Comparison of ENCODE assay signal across 8 mouse cellular contexts in the genomic region with DNA sequence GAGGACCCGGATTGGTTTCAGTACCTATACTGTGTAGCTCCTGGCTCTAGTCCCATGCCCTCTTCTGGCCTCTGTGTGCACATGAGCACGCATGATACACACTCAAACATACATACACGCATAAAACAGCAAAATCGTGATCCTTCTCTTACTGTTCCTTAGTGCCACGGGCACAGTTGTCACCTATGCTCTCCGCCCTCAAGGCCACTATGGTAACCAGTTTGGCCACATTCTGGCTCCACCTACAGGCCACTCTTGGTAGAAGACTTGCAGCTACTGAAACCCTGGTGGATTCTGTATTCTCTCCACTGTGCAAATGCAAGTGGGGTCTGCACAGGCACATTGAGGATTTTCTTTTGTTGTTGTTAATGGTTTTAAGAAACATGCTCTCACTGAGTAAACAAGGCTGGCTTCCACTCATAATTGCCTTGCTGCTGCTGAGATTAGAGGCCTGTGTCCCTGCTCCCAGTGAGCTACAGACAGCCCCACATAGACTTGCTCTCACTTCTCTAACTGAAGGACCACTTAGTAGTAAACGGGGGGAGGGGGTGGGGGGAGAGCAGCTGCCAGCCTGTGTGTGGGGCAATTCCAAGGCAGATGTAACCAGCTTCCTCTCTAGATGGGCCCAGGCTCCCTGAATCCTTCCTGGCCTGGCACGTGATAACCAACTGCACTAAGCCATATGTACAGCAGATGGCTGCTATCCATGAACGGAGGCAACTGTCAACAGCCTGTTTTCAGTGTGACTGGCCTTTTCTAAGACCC. TPM values are rescaled to one million over a fixed set of nuclear protein-coding genes. Genes with fewer than 3 reads are reported as not detected.
DNase-seq lines count a peak whose midpoint lies in the region; ATAC-seq and TF ChIP-seq lines count a peak whose summit lies in the region.

No protein-coding gene starts in this region.

- peaks cover 0 to 16% of the 10 kb centered on the region in 2 experiments; a peak in 2 of 4 replicates for H3K36me3 ChIP-seq in MEL (ENCODE audit: control insufficient read depth in 1 of 2, insufficient read depth in 2 of 2, low read length in 2 of 2)
- H3K36me3 ChIP-seq in forebrain, embryonic 13.5 days (ENCODE audit: poor library complexity, severe bottlenecking) = peaks cover 38% of the 10 kb centered on the region
- H3K36me3 ChIP-seq in hindbrain, embryonic 11.5 days (ENCODE audit: control insufficient read depth, insufficient read depth, low read length) = peaks cover 7% of the 10 kb centered on the region
- peaks cover 33% of the 10 kb centered on the region for H3K36me3 ChIP-seq in lung, embryonic 16.5 days (ENCODE audit: control insufficient read depth, insufficient read depth, low read length)

- no peak overlapping the region for H3K4me2 ChIP-seq in forebrain, embryonic 13.5 days
- H3K4me2 ChIP-seq in hindbrain, embryonic 11.5 days (replicated peaks; ENCODE audit: low read depth, low read length) = no peak overlapping the region
- no peak overlapping the region for H3K4me2 ChIP-seq in lung, embryonic 16.5 days (ENCODE audit: low read depth, low read length)

- H3K27me3 ChIP-seq in MEL (ENCODE audit: control insufficient read depth in 1 of 2, insufficient read depth in 2 of 2, low read length in 2 of 2) = no peaks in the 10 kb centered on the region
- H3K27me3 ChIP-seq in forebrain, embryonic 13.5 days = no peaks in the 10 kb centered on the region
- no peaks in the 10 kb centered on the region for H3K27me3 ChIP-seq in hindbrain, embryonic 11.5 days (ENCODE audit: control insufficient read depth, insufficient read depth, low read length)
- H3K27me3 ChIP-seq in lung, embryonic 16.5 days (ENCODE audit: control insufficient read depth, insufficient read depth, low read depth, low read length) = no peaks in the 10 kb centered on the region

- 51% methylated on average over 9 of the region's 9 CpGs for WGBS in forebrain, embryonic 13.5 days
- WGBS in hindbrain, embryonic 11.5 days = 51% methylated on average over 9 of the region's 9 CpGs
- WGBS in lung, embryonic 16.5 days = 36% methylated on average over 9 of the region's 9 CpGs
- 35% methylated on average over 9 of the region's 9 CpGs for WGBS in olfactory bulb, adult 2 months

- no peak; a peak in 1 of 4 replicates for TF ChIP-seq POLR2A in MEL (IDR thresholded peaks at IDR 0.05; ENCODE audit: control insufficient read depth in 1 of 2, insufficient read depth in 1 of 2, low read depth in 1 of 2, low read length in 2 of 2, poor library complexity in 1 of 2)
- TF ChIP-seq POLR2A in olfactory bulb, adult 2 months (IDR thresholded peaks at IDR 0.05; ENCODE audit: insufficient read depth, low read depth, low read length) = no peak

- H3K9me3 ChIP-seq in MEL (replicated peaks; ENCODE audit: insufficient read depth, low read length) = no peaks in the 10 kb centered on the region
- H3K9me3 ChIP-seq in forebrain, embryonic 13.5 days (replicated peaks) = no peaks in the 10 kb centered on the region
- no peaks in the 10 kb centered on the region for H3K9me3 ChIP-seq in hindbrain, embryonic 11.5 days (ENCODE audit: control insufficient read depth, low read length)
- H3K9me3 ChIP-seq in lung, embryonic 16.5 days (ENCODE audit: control insufficient read depth, low read length) = no peaks in the 10 kb centered on the region

- DNase-seq in MEL (ENCODE audit: low read depth, low spot score) = peak; percentile 79
- peak; percentile 66 for DNase-seq in c-Kit-positive CD71-positive TER-119-positive erythroid progenitor cells, embryonic 14.5 days (ENCODE audit: low spot score)
- peak; percentile 79 for DNase-seq in hindbrain, embryonic 11.5 days (ENCODE audit: low spot score)
- DNase-seq in layer of hippocampus, postnatal 10 days (ENCODE audit: low spot score in 2 of 2) = peak; percentile 83 to 85
- DNase-seq in thymus, postnatal 14 days = peak; percentile 79

- H3K79me2 ChIP-seq in MEL (ENCODE audit: control insufficient read depth, insufficient read depth, low read length, poor library complexity) = no peaks in the 10 kb centered on the region; the same call in 1 of the 2 replicates

- ATAC-seq in forebrain, embryonic 13.5 days = peak; percentile 75
- peak; percentile 54; the same call in 1 of the 2 replicates for ATAC-seq in hindbrain, embryonic 11.5 days (ENCODE audit: low FRiP score)
- peak; percentile 79 for ATAC-seq in lung, embryonic 16.5 days (ENCODE audit: low read depth)

- H3K27ac ChIP-seq in MEL (ENCODE audit: control insufficient read depth, low read depth, low read length) = peak overlapping the region; percentile 26
- no peak overlapping the region for H3K27ac ChIP-seq in forebrain, embryonic 13.5 days
- H3K27ac ChIP-seq in hindbrain, embryonic 11.5 days (ENCODE audit: low read depth, low read length) = no peak overlapping the region
- no peak overlapping the region for H3K27ac ChIP-seq in lung, embryonic 16.5 days (ENCODE audit: low read length)
- no peak overlapping the region for H3K27ac ChIP-seq in olfactory bulb, adult 2 months (ENCODE audit: insufficient read depth, low read depth, low read length)

- peak; percentile 80 for TF ChIP-seq RAD21 in MEL (IDR thresholded peaks at IDR 0.05; ENCODE audit: low read depth, low read length)

- peaks cover 0 to 3% of the 10 kb centered on the region in 2 experiments; a peak in 1 of 4 replicates for H3K4me1 ChIP-seq in MEL (ENCODE audit: control insufficient read depth in 1 of 2, insufficient read depth in 2 of 2, low read length in 2 of 2)
- H3K4me1 ChIP-seq in forebrain, embryonic 13.5 days = no peaks in the 10 kb centered on the region
- no peaks in the 10 kb centered on the region for H3K4me1 ChIP-seq in hindbrain, embryonic 11.5 days (replicated peaks; ENCODE audit: control insufficient read depth, insufficient read depth, low read length)
- no peaks in the 10 kb centered on the region for H3K4me1 ChIP-seq in lung, embryonic 16.5 days (replicated peaks; ENCODE audit: control insufficient read depth, insufficient read depth, low read length)
- H3K4me1 ChIP-seq in olfactory bulb, adult 2 months (ENCODE audit: control insufficient read depth, insufficient read depth, low read length) = no peaks in the 10 kb centered on the region

- no peak overlapping the region for H3K4me3 ChIP-seq in MEL (ENCODE audit: control insufficient read depth in 1 of 2, insufficient read depth in 1 of 2, low read depth in 2 of 2, low read length in 2 of 2)
- no peak overlapping the region for H3K4me3 ChIP-seq in forebrain, embryonic 13.5 days
- H3K4me3 ChIP-seq in hindbrain, embryonic 11.5 days (ENCODE audit: low read depth, low read length) = no peak overlapping the region
- no peak overlapping the region for H3K4me3 ChIP-seq in lung, embryonic 16.5 days (ENCODE audit: low read length)
- no peak overlapping the region for H3K4me3 ChIP-seq in olfactory bulb, adult 2 months (ENCODE audit: insufficient read depth, low read depth, low read length)

- no peak overlapping the region for H3K9ac ChIP-seq in MEL (ENCODE audit: control insufficient read depth, low read depth, low read length, poor library complexity, severe bottlenecking)
- no peak overlapping the region for H3K9ac ChIP-seq in forebrain, embryonic 13.5 days
- H3K9ac ChIP-seq in hindbrain, embryonic 11.5 days (ENCODE audit: low read depth, low read length) = no peak overlapping the region
- H3K9ac ChIP-seq in lung, embryonic 16.5 days (ENCODE audit: low read length) = no peak overlapping the region

- TF ChIP-seq EP300 in MEL (IDR thresholded peaks at IDR 0.05; ENCODE audit: low read depth in 1 of 2, low read length in 2 of 2) = no peak

- TF ChIP-seq CTCF in MEL (IDR thresholded peaks at IDR 0.05 in 2 of 3, conservative IDR thresholded peaks at IDR 0.05 in 1 of 3; ENCODE audit: control insufficient read depth in 1 of 3, insufficient read depth in 1 of 3, low read depth in 2 of 3, low read length in 3 of 3, poor library complexity in 1 of 3, severe bottlenecking in 1 of 3) = peak; percentile 78 to 91 (median 83)
- TF ChIP-seq CTCF in olfactory bulb, adult 2 months (IDR thresholded peaks at IDR 0.05; ENCODE audit: insufficient read depth, low read depth, low read length) = peak; percentile 33; the same call in 1 of the 2 replicates

RNA-seq across cellular contexts. Expression of a gene that starts 8.5 kb away (rescaled TPM):
- total RNA-seq in MEL (2012; rRNA removed) = 461 and 487 TPM in 2 replicates
- 1,000 to 10,000 TPM in 1 of 2 experiments, 100 to 1,000 TPM in 1; 224 to 1,158 TPM for polyA plus RNA-seq in MEL (2012; ENCODE audit: insufficient read depth in 1 of 2, insufficient read length in 2 of 2, low read depth in 1 of 2, low replicate concordance in 2 of 2, missing spikeins in 1 of 2)
- polyA plus RNA-seq in forebrain, embryonic 13.5 days (2015; fragmentation: Nextera tagmentation; extraction: Ambion mirVana) = 677 and 746 TPM in 2 replicates
- polyA plus RNA-seq in hindbrain, embryonic 11.5 days (2014; fragmentation: Nextera tagmentation; extraction: Ambion mirVana) = 582 and 583 TPM in 2 replicates
- total RNA-seq in layer of hippocampus, postnatal 10 days (2021) = 100 to 1,000 TPM; 458 to 498 TPM
- polyA plus RNA-seq in lung, embryonic 16.5 days (2015; fragmentation: Nextera tagmentation; extraction: Ambion mirVana) = 621 and 663 TPM in 2 replicates
- polyA plus RNA-seq in olfactory bulb, adult 2 months (2012; ENCODE audit: insufficient read depth, insufficient read length, low replicate concordance, missing spikeins) = not detected in 2 replicates

RNA-seq across cellular contexts. Expression of a gene that starts 13.1 kb away (rescaled TPM):
- total RNA-seq in MEL (2012; rRNA removed) = 24.5 and 46.5 TPM in 2 replicates
- 10 to 100 TPM in 1 of 2 experiments, not detected in 1; 28.9 TPM for polyA plus RNA-seq in MEL (2012; ENCODE audit: insufficient read depth in 1 of 2, insufficient read length in 2 of 2, low read depth in 1 of 2, low replicate concordance in 2 of 2, missing spikeins in 1 of 2)
- 0.45 and 1.3 TPM in 2 replicates for polyA plus RNA-seq in forebrain, embryonic 13.5 days (2015; fragmentation: Nextera tagmentation; extraction: Ambion mirVana)
- polyA plus RNA-seq in hindbrain, embryonic 11.5 days (2014; fragmentation: Nextera tagmentation; extraction: Ambion mirVana) = 0.37 and 0.81 TPM in 2 replicates
- under 1 TPM; 0.33 to 0.41 TPM for total RNA-seq in layer of hippocampus, postnatal 10 days (2021)
- 0.18 and 0.23 TPM in 2 replicates for polyA plus RNA-seq in lung, embryonic 16.5 days (2015; fragmentation: Nextera tagmentation; extraction: Ambion mirVana)
- polyA plus RNA-seq in olfactory bulb, adult 2 months (2012; ENCODE audit: insufficient read depth, insufficient read length, low replicate concordance, missing spikeins) = not detected in 2 replicates

RNA-seq across cellular contexts. Expression of a gene that starts 22.8 kb away (rescaled TPM):
- total RNA-seq in MEL (2012; rRNA removed) = 0.08 TPM in 1 of 2 replicates, not detected in the other
- not detected for polyA plus RNA-seq in MEL (2012; ENCODE audit: insufficient read depth in 1 of 2, insufficient read length in 2 of 2, low read depth in 1 of 2, low replicate concordance in 2 of 2, missing spikeins in 1 of 2)
- not detected in 2 replicates for polyA plus RNA-seq in forebrain, embryonic 13.5 days (2015; fragmentation: Nextera tagmentation; extraction: Ambion mirVana)
- not detected in 2 replicates for polyA plus RNA-seq in hindbrain, embryonic 11.5 days (2014; fragmentation: Nextera tagmentation; extraction: Ambion mirVana)
- total RNA-seq in layer of hippocampus, postnatal 10 days (2021) = not detected
- not detected in 2 replicates for polyA plus RNA-seq in lung, embryonic 16.5 days (2015; fragmentation: Nextera tagmentation; extraction: Ambion mirVana)
- polyA plus RNA-seq in olfactory bulb, adult 2 months (2012; ENCODE audit: insufficient read depth, insufficient read length, low replicate concordance, missing spikeins) = not detected in 2 replicates

RNA-seq across cellular contexts. Expression of a gene that starts 50.4 kb away (rescaled TPM):
- total RNA-seq in MEL (2012; rRNA removed) = 1.5 and 2.0 TPM in 2 replicates
- polyA plus RNA-seq in MEL (2012; ENCODE audit: insufficient read depth in 1 of 2, insufficient read length in 2 of 2, low read depth in 1 of 2, low replicate concordance in 2 of 2, missing spikeins in 1 of 2) = 1 to 10 TPM in 1 of 2 experiments, not detected in 1; 8.7 TPM
- polyA plus RNA-seq in forebrain, embryonic 13.5 days (2015; fragmentation: Nextera tagmentation; extraction: Ambion mirVana) = 9.3 TPM in 2 replicates
- 8.3 and 9.5 TPM in 2 replicates for polyA plus RNA-seq in hindbrain, embryonic 11.5 days (2014; fragmentation: Nextera tagmentation; extraction: Ambion mirVana)
- 10 to 100 TPM; 66.3 to 69.1 TPM for total RNA-seq in layer of hippocampus, postnatal 10 days (2021)
- polyA plus RNA-seq in lung, embryonic 16.5 days (2015; fragmentation: Nextera tagmentation; extraction: Ambion mirVana) = 11.3 and 15.9 TPM in 2 replicates
- polyA plus RNA-seq in olfactory bulb, adult 2 months (2012; ENCODE audit: insufficient read depth, insufficient read length, low replicate concordance, missing spikeins) = not detected in 2 replicates
